Mouse (Mus musculus): ENCODE measurements around the gene Vmn2r59.
"Not testable (repeated sequence)": the region's sequence is repeated elsewhere in the genome, so short reads cannot be mapped to it uniquely, and the experiment has no call there.

The Vmn2r59 gene

DNA sequence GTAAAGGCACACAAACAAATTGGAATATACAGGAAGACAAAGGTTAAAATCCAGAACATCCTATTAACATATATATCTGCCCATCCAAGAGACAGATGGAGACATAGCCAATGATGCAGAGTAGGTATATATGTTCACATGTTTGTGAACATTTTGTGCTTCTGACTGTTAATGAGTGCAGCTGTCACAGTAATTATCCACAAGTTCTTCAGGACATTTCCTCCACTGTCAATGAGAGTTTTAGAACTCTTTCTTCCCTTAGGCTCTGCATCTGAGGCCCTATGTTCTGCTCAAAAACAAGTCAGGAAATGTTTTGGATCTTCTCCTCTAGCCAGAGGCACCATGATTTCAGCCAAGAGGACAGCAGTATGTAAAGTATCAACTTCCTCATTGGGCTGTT is at the start of gene Vmn2r59:
Gene Vmn2r59 (minus strand): TSS at position 101 of the 400 bp plus-strand sequence.
- DNase-seq (ENCODE audit: low read depth, low spot score), result no peak

DNA sequence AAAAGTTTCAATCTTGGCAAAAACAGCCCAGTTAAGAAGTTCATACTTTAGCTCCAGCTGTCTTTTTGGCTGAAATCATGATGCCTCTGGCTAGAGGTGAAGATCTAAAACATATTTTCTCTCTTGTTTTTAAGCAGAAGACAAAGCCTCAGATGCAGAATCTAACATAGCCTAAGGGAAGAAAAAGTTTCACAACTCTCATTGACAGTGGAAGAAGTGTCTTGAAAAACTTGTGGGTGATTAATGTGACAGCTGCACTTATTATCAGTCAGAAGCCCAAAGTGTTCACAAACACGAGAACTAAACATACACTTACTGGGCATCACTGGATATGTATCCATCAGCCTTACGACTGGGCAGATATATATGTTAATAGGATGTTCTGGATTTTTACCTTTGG is 48.6 kb upstream of the Vmn2r59 start, which contains the start of gene Vmn2r60:
Gene Vmn2r60 (plus strand): TSS at position 301 of the 400 bp plus-strand sequence.
- no peak for DNase-seq (ENCODE audit: low read depth, low spot score)

DNA sequence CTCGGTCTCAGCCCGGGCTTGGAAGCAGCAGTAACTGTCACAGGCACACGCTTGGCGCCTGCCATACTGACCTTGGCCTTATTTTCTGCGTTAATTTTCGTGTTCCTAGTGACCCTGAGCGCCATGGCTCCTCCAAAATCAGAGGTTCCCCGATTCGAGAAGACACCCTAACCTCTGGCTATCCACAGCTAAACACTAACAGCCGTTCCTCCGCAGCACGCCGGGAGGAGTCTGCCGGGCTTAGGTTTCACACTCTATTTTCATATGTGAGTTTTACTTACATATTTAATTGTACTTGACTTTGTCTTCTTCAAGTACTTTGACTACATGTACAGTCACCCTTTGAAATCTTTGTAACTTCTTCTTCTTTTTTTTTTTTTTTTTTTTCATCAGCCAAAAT is 48.2 kb upstream of the Vmn2r59 start:
- DNase-seq (ENCODE audit: low read depth, low spot score), result not testable (repeated sequence)
